Mouse (Mus musculus): ENCODE data around the gene Plce1. TPM values are rescaled to one million over a fixed set of nuclear protein-coding genes. Genes with fewer than 3 reads are reported as not detected.
A peak's percentile ranks its signal among the peaks of the same experiment; 100 is the strongest.

Gene Plce1
- polyA plus RNA-seq, 1 experiment from 2014 or later, result 4.3 TPM

DNA sequence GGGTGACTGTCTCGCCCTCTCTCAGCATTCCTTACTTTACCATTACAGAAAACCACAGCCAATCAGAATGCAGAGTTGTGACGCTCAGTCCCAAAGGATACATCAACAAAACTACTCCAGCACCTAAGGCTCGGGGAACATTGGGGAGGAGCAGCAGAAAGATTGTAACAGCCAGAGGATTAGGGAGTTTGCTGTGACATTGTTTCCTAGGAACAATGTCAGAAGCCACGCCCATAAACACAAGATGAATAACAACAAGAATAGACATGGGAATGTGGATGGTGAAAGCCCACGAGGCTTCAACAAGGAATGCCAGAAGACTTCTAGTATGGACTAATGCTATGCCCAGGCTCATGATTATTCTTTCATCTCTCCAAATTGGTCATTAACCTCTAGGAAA lies 277.1 kb downstream of the Plce1 start:
- ATAC-seq (ENCODE audit: low FRiP score, low TSS enrichment), result no peak
- Histone ChIP-seq H3K27me3 (ENCODE audit: control insufficient read depth, insufficient read depth, low read length) (no peaks in the 10 kb centered on the region), H3K9me3 (ENCODE audit: control insufficient read depth, low read length) (no peaks in the 10 kb centered on the region), H3K27ac (replicated peaks; ENCODE audit: low read depth, low read length) (no peak overlapping the region), H3K4me1 (ENCODE audit: control insufficient read depth, insufficient read depth, low read length) (no peaks in the 10 kb centered on the region), H3K36me3 (ENCODE audit: control insufficient read depth, insufficient read depth, low read length) (no peaks in the 10 kb centered on the region), H3K9ac (replicated peaks; ENCODE audit: low read length) (no peak overlapping the region), H3K4me2 (ENCODE audit: low read length) (no peak overlapping the region), H3K4me3 (replicated peaks; ENCODE audit: low read depth, low read length) (no peak overlapping the region)
- no peak for DNase-seq
- 49% methylated on average over 5 of the region's 5 CpGs for WGBS

DNA sequence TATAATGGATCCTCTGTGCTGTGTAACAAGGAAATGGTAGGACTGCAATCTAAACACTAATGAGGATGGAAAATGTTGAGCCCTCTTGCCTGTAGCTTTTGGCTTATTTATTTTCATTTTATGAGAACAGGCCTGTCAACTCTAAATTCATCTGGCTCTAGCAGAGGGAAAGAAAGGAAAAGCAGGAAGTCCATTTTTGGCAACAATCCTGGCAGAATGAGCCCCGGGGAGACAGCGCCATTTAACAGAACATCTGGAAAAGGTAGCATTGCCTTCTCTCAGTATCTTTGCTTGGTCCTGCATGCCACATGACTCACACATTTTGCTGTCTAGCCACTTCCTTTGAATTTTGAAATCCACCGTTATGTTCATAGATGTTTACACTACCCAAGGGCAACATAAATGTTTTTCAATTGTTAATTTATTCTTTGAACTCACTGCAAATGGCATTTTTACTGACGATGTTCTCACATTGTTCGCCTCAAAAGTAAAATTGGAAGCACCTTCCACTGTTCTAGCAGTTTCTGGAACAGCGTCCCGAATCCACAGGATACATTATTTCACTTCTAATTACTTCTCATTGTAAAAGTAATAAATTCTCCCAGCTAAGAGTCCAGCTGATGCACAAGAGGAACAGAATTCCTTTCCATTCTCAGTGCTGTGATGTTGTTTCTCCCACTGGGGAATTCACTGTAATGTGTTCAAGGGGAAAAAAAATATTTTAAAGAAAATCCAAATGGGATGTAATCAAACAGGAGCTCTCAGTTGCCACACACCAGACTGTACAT lies 278.0 kb downstream of the Plce1 start:
- H3K4me1 ChIP-seq (ENCODE audit: control insufficient read depth, insufficient read depth, low read length), result no peaks in the 10 kb centered on the region
- no peak for ATAC-seq (ENCODE audit: low FRiP score, low TSS enrichment)
- no peak overlapping the region for H3K27ac ChIP-seq (replicated peaks; ENCODE audit: low read depth, low read length)
- H3K4me2 ChIP-seq (ENCODE audit: low read length), result no peak overlapping the region
- no peak for DNase-seq
- H3K27me3 ChIP-seq (ENCODE audit: control insufficient read depth, insufficient read depth, low read length), result no peaks in the 10 kb centered on the region
- no peaks in the 10 kb centered on the region for H3K9me3 ChIP-seq (ENCODE audit: control insufficient read depth, low read length)
- H3K4me3 ChIP-seq (replicated peaks; ENCODE audit: low read depth, low read length), result no peak overlapping the region
- no peaks in the 10 kb centered on the region for H3K36me3 ChIP-seq (ENCODE audit: control insufficient read depth, insufficient read depth, low read length)
- H3K9ac ChIP-seq (replicated peaks; ENCODE audit: low read length), result no peak overlapping the region
- WGBS, result 91% methylated on average over 7 of the region's 7 CpGs

DNA sequence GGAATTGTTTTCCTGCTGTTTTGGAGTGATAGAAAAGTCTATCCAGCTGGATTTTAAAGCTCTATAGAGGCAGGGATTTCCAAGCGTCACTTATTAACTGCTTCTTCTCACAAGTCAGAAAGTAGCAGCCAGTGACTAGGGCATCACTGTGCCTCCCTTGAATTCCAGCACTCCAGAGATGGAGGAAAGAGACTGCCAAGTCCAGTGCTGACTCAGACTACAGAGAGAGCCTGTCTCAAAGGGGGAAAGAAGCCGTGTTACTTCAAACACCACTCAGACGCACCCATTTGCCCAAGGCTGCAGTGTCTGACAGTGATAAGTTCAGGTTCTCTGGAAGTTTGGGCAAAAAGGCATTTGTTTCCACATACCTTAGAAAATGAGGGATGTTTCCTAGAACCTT lies 279.5 kb downstream of the Plce1 start:
- H3K9me3 ChIP-seq (ENCODE audit: control insufficient read depth, low read length), result no peaks in the 10 kb centered on the region
- 87% methylated on average over 3 of the region's 3 CpGs for WGBS
- no peak overlapping the region for H3K4me2 ChIP-seq (ENCODE audit: low read length)
- H3K4me3 ChIP-seq (replicated peaks; ENCODE audit: low read depth, low read length), result no peak overlapping the region
- no peak overlapping the region for H3K27ac ChIP-seq (replicated peaks; ENCODE audit: low read depth, low read length)
- H3K9ac ChIP-seq (replicated peaks; ENCODE audit: low read length), result no peak overlapping the region
- no peaks in the 10 kb centered on the region for H3K4me1 ChIP-seq (ENCODE audit: control insufficient read depth, insufficient read depth, low read length)
- H3K27me3 ChIP-seq (ENCODE audit: control insufficient read depth, insufficient read depth, low read length), result no peaks in the 10 kb centered on the region
- ATAC-seq (ENCODE audit: low FRiP score, low TSS enrichment), result no peak
- H3K36me3 ChIP-seq (ENCODE audit: control insufficient read depth, insufficient read depth, low read length), result no peaks in the 10 kb centered on the region
- no peak for DNase-seq

DNA sequence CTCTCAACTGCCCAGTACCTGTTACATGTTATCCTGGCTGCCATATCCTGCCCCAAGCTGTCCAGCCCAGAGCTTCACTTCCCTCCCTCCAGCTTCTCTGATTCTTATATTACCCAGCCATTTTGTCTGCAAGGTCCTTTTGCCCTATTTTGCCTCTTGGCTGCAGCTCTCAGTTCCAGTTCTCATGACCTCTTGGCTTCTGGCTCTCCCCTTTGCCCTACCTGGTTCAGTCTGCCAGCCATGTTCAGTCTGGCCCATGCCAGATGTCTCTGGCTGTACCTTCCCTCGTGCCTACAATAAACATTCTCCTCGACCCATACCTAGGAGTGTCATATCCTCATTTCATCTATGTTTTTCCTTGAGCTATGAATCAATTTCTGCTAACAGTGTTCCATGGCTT lies 285.4 kb downstream of the Plce1 start:
- H3K9ac ChIP-seq (replicated peaks; ENCODE audit: low read length), result no peak overlapping the region
- ATAC-seq (ENCODE audit: low FRiP score, low TSS enrichment), result no peak
- no peaks in the 10 kb centered on the region for H3K4me1 ChIP-seq (ENCODE audit: control insufficient read depth, insufficient read depth, low read length)
- H3K4me2 ChIP-seq (ENCODE audit: low read length), result no peak overlapping the region
- no peak overlapping the region for H3K27ac ChIP-seq (replicated peaks; ENCODE audit: low read depth, low read length)
- no peaks in the 10 kb centered on the region for H3K36me3 ChIP-seq (ENCODE audit: control insufficient read depth, insufficient read depth, low read length)
- WGBS, result 91% methylated on average over 2 of the region's 2 CpGs
- H3K27me3 ChIP-seq (ENCODE audit: control insufficient read depth, insufficient read depth, low read length), result no peaks in the 10 kb centered on the region
- DNase-seq, result no peak
- no peaks in the 10 kb centered on the region for H3K9me3 ChIP-seq (ENCODE audit: control insufficient read depth, low read length)
- H3K4me3 ChIP-seq (replicated peaks; ENCODE audit: low read depth, low read length), result no peak overlapping the region

DNA sequence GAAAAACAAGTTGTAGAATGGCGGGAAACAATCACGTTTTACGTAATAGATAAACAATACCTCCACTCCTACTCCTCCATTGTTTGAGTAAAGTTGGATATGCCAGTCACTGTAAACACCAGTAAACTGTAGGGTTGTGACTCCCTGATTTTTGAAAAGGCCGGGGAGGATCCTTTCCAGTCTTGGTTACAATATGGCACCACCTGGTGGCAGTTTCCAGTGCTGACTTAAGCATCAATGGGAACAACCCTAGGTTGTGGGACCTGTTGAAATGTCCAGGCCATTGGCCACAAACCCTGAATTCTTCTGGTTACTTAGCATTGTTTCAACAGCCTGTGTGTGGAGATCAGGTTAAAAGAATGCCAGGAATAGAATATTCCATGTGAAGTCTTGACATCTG lies 294.6 kb downstream of the Plce1 start:
- H3K36me3 ChIP-seq (ENCODE audit: control insufficient read depth, insufficient read depth, low read length), result no peaks in the 10 kb centered on the region
- WGBS, result 57% methylated on average over 4 of the region's 4 CpGs
- DNase-seq (peak; percentile 85), ATAC-seq (ENCODE audit: low FRiP score, low TSS enrichment) (no peak)
- no peak overlapping the region for H3K9ac ChIP-seq (replicated peaks; ENCODE audit: low read length)
- H3K27me3 ChIP-seq (ENCODE audit: control insufficient read depth, insufficient read depth, low read length), result no peaks in the 10 kb centered on the region
- no peaks in the 10 kb centered on the region for H3K9me3 ChIP-seq (ENCODE audit: control insufficient read depth, low read length)
- H3K27ac ChIP-seq (replicated peaks; ENCODE audit: low read depth, low read length), result no peak overlapping the region
- no peaks in the 10 kb centered on the region for H3K4me1 ChIP-seq (ENCODE audit: control insufficient read depth, insufficient read depth, low read length)
- no peak overlapping the region for H3K4me2 ChIP-seq (ENCODE audit: low read length)
- no peak overlapping the region for H3K4me3 ChIP-seq (replicated peaks; ENCODE audit: low read depth, low read length)

DNA sequence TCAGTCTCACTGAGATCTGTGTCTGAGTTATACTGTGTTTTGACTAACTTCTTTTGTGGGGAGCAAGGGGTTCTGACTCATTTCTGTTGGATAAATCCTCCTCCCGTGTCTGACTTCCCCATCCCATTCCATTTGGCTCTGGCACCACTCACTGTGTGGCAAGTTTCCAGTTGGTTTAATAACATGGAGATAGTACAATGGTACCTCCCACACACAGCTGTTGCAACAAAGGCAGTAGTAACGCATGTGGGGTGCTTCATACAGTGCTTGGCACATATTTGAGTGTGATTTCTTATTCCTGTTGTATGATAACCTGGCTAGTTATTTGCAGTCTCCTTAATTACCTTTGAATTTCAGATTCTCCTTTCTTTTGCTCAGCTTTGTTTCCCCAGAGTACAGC lies 297.9 kb downstream of the Plce1 start:
- Histone ChIP-seq H3K27me3 (ENCODE audit: control insufficient read depth, insufficient read depth, low read length) (no peaks in the 10 kb centered on the region), H3K36me3 (ENCODE audit: control insufficient read depth, insufficient read depth, low read length) (no peaks in the 10 kb centered on the region), H3K9me3 (ENCODE audit: control insufficient read depth, low read length) (no peaks in the 10 kb centered on the region), H3K4me1 (ENCODE audit: control insufficient read depth, insufficient read depth, low read length) (no peaks in the 10 kb centered on the region), H3K27ac (replicated peaks; ENCODE audit: low read depth, low read length) (no peak overlapping the region), H3K9ac (replicated peaks; ENCODE audit: low read length) (no peak overlapping the region), H3K4me3 (replicated peaks; ENCODE audit: low read depth, low read length) (no peak overlapping the region), H3K4me2 (ENCODE audit: low read length) (no peak overlapping the region)
- DNase-seq (no peak), ATAC-seq (ENCODE audit: low FRiP score, low TSS enrichment) (no peak)
- WGBS, result 81% methylated on average over 2 of the region's 2 CpGs

DNA sequence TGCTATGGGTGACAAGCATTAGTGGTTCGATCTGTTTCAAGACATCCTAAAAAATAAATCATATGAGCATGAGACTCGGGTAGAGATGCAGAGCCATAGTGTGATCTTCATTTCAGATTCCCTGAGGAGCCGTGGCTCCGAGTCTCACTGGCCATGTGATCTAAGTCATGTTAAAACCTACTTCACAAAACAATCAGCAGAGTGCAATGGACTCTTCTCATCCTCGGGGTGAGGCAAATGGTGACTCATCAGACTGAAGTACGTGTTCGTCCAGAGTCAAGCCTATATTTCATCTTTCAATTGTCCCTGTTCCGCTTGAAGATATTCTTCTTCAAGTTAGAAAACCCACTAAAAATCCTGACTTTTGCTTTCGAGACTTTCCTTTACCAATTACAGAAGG lies 302.6 kb downstream of the Plce1 start:
- H3K27ac ChIP-seq (replicated peaks; ENCODE audit: low read depth, low read length), result no peak overlapping the region
- no peak for DNase-seq
- no peak overlapping the region for H3K4me3 ChIP-seq (replicated peaks; ENCODE audit: low read depth, low read length)
- WGBS, result 91% methylated on average over 9 of the region's 9 CpGs
- H3K27me3 ChIP-seq (ENCODE audit: control insufficient read depth, insufficient read depth, low read length), result no peaks in the 10 kb centered on the region
- no peaks in the 10 kb centered on the region for H3K4me1 ChIP-seq (ENCODE audit: control insufficient read depth, insufficient read depth, low read length)
- H3K9me3 ChIP-seq (ENCODE audit: control insufficient read depth, low read length), result no peaks in the 10 kb centered on the region
- H3K4me2 ChIP-seq (ENCODE audit: low read length), result no peak overlapping the region
- H3K9ac ChIP-seq (replicated peaks; ENCODE audit: low read length), result no peak overlapping the region
- peaks cover 10% of the 10 kb centered on the region for H3K36me3 ChIP-seq (ENCODE audit: control insufficient read depth, insufficient read depth, low read length)
- ATAC-seq (ENCODE audit: low FRiP score, low TSS enrichment), result no peak

DNA sequence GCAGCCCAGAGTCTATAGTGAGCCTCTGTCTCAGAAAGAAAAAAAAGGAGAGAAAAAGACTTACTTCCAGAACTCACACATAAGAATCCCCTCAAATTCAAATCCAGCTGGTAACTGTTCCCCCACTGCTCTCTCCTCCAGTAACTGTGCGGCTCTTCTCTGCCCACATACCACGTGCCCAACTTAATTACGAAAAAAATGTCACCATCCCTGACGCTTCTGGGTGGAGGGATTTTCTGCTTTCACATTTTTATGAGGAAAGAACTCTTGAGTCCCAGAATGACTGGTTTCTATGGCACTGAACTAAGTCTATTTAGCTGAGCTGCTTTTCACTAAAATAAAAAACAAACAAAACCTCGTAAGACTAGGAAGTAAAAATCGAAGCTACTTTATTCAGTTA lies 306.8 kb downstream of the Plce1 start:
- peaks cover 51% of the 10 kb centered on the region for H3K36me3 ChIP-seq (ENCODE audit: control insufficient read depth, insufficient read depth, low read length)

DNA sequence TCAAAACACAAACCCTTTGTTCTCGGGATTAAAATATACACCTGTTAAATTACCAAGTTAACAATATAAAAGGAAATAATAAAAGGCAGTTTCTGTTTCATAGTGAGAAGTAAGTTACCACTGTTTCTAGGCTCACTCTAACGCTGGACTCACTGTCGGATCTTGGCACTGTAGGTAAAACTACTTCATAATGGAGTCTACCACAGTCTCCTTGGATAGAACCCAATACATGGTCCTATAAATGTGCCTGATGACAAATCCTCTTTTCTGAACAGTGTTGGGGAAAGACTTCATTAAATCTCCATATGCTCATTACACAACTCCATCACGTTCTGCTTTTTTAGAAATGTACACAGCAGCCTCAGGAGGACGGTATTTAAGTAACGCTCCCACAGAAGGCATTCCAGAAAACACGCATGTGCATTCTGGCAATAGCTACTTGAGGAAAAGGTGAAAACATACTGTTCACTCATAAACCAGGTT lies 312.7 kb downstream of the Plce1 start:
- 96% methylated on average over 7 of the region's 7 CpGs for WGBS
- H3K9me3 ChIP-seq (ENCODE audit: control insufficient read depth, low read length), result no peaks in the 10 kb centered on the region

More for the DNA sequence above, 306.8 kb downstream of the Plce1 start:
- no peak for DNase-seq
- 92% methylated on average over 6 of the region's 6 CpGs for WGBS
- no peak overlapping the region for H3K4me3 ChIP-seq (replicated peaks; ENCODE audit: low read depth, low read length)
- no peak overlapping the region for H3K27ac ChIP-seq (replicated peaks; ENCODE audit: low read depth, low read length)
- H3K9me3 ChIP-seq (ENCODE audit: control insufficient read depth, low read length), result no peaks in the 10 kb centered on the region
- no peak for ATAC-seq (ENCODE audit: low FRiP score, low TSS enrichment)
- H3K27me3 ChIP-seq (ENCODE audit: control insufficient read depth, insufficient read depth, low read length), result no peaks in the 10 kb centered on the region
- H3K4me1 ChIP-seq (ENCODE audit: control insufficient read depth, insufficient read depth, low read length), result no peaks in the 10 kb centered on the region
- H3K4me2 ChIP-seq (ENCODE audit: low read length), result no peak overlapping the region
- no peak overlapping the region for H3K9ac ChIP-seq (replicated peaks; ENCODE audit: low read length)

More for the DNA sequence above, 312.7 kb downstream of the Plce1 start:
- Histone ChIP-seq H3K9ac (replicated peaks; ENCODE audit: low read length) (no peak overlapping the region), H3K36me3 (ENCODE audit: control insufficient read depth, insufficient read depth, low read length) (peaks cover 97% of the 10 kb centered on the region), H3K4me1 (ENCODE audit: control insufficient read depth, insufficient read depth, low read length) (no peaks in the 10 kb centered on the region), H3K4me3 (replicated peaks; ENCODE audit: low read depth, low read length) (no peak overlapping the region), H3K4me2 (ENCODE audit: low read length) (no peak overlapping the region), H3K27ac (replicated peaks; ENCODE audit: low read depth, low read length) (no peak overlapping the region), H3K27me3 (ENCODE audit: control insufficient read depth, insufficient read depth, low read length) (no peaks in the 10 kb centered on the region)
- ATAC-seq (ENCODE audit: low FRiP score, low TSS enrichment), result no peak
- no peak for DNase-seq

All from midbrain, embryonic 14.5 days (tissue).